Mouse (Mus musculus) testis, postnatal 14 days (tissue): Measurements from ENCODE around the gene Ppp2r2d.

ENCODE experiments used
- DNase-seq: peaks from one replicate; pipeline ENCODE4 v3.0.0; 2021; ENCODE audit warnings: low spot score

Ppp2r2d gene

GRCm38 (mm10) chr7:138923756-138924425 lies 78.0 kb downstream of the Ppp2r2d start:
- no peak for DNase-seq

GRCm38 (mm10) chr7:138928456-138928855 lies 82.6 kb downstream of the Ppp2r2d start:
- no peak for DNase-seq
